Mouse (Mus musculus) testis, adult 2 months (tissue): ENCODE data around the gene Serpina3c.

Experiments
- CTCF ChIP-seq: fragments of 200-500 bp; IDR thresholded peaks from 2 replicates; pipeline ENCODE4 v1.5.1; 2012; ENCODE audit warnings: low read depth, mild to moderate bottlenecking, inconsistent platforms, low read length, moderate library complexity; ENCODE audit not compliant: control insufficient read depth, insufficient read depth, insufficient replicate concordance
- POLR2A ChIP-seq: fragments of 200-500 bp; IDR thresholded peaks from 2 replicates; pipeline ENCODE4 v1.6.1; 2012; ENCODE audit warnings: low read depth, mild to moderate bottlenecking, inconsistent platforms, low read length, moderate library complexity; ENCODE audit not compliant: control insufficient read depth

DNA sequence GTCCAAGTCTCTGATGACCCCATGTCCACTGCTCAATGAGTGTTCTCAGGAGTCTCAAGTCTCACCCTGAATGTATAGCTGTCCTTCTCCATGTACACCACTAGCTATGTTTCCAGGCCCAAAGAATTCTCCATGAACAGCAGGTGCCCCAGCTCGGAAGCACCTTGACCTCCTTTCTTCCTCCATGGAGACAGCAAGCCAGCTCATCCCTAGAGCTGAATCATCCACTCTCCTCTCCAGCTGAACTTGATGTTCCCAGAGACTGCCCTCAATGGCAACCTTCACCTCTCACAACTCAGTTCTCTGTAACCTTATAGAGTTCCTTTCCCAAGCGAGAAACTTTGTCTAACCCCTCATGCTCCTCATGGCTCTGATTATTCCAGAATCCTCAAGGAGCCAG is 8.1 kb downstream of the Serpina3c start:
- TF ChIP-seq POLR2A (no peak), CTCF (no peak)
